Mouse (Mus musculus): ENCODE data around the gene Emp1. TPM values are rescaled to one million over a fixed set of nuclear protein-coding genes. Genes with fewer than 3 reads are reported as not detected.

Gene Emp1
- total and polyA plus RNA-seq, 3 experiments, result 0.22 TPM; not detected in 2

DNA sequence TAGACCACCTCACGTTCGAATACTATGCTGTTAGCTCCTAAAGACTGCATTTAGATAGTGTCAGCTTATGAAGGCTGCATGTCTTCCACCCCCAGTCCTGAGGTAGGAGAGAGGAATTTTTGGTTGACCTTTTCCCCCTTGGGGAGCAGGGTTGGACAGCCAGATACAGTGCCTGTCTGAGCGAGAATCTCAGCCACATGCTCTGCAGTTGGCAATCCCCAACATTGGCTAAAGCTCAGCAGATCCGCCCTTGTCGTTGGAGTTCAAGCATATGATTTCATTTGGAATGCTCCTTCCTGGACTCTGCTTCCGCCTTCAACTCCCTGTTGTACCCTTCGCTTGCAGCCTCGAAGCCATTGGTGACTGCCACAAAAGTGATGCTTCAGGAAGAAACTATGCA, 26.0 kb upstream of the Emp1 start:
- DNase-seq (ENCODE audit: low spot score) (no peak), ATAC-seq (ENCODE audit: extremely low read depth, insufficient number of reproducible peaks, low FRiP score, poor library complexity, severe bottlenecking) (no peak)
- TF ChIP-seq GATA2 (IDR thresholded peaks at IDR 0.05; ENCODE audit: borderline replicate concordance, low read depth, low read length), result no peak
- Histone ChIP-seq H3K4me3 (ENCODE audit: low read depth, low read length) (no peak overlapping the region), H3K4me1 (ENCODE audit: insufficient read depth, low read depth, low read length) (no peaks in the 10 kb centered on the region), H3K36me3 (replicated peaks) (no peaks in the 10 kb centered on the region), H3K9me3 (replicated peaks) (peaks cover 12% of the 10 kb centered on the region), H3K27me3 (ENCODE audit: insufficient read depth, low read length) (no peaks in the 10 kb centered on the region)

DNA sequence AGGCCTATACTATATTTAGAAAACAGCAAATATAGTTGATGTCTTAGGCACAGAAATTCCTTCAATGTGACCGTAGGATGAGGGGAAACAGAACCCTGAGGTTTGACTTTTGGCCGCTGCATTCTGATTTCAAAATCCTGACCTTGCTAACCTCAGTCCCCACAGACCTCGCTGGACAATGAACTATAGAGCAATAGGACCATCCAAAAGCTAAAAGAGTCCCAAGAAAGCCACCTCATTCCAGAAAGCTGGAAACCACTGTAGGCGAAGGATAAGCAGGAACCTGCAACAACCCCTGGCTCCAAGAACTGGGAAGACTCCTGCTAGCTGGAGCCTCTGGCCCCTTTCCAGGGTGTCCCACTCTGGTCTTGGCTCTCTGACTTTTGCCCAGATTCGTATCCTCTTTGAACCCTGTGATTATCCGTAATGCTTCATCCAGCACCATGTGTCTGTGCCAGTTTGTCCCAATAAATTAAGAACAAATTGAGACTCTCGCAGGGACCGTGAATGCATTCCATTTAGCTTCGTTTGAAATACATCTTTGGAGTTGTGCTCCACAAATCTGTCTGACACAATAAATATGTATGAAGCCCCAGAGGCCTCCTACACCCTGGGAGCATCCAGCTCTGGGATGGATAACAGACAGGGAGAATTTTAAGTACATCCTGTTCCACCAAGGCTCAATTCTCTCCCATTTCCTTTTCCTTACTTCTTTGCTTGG, 21.8 kb upstream of the Emp1 start:
- Histone ChIP-seq H3K4me1 (ENCODE audit: insufficient read depth, low read depth, low read length) (no peaks in the 10 kb centered on the region), H3K27me3 (ENCODE audit: insufficient read depth, low read length) (0 out of 2 replicates have a peak, but pooled peaks cover 2% of the 10 kb centered on the region), H3K4me3 (ENCODE audit: low read depth, low read length) (no peak overlapping the region), H3K36me3 (replicated peaks) (no peaks in the 10 kb centered on the region), H3K9me3 (replicated peaks) (peaks cover 10% of the 10 kb centered on the region)
- TF ChIP-seq GATA1 (IDR thresholded peaks at IDR 0.05; ENCODE audit: borderline replicate concordance, low read length) (no peak), POLR2AphosphoS5 (IDR thresholded peaks at IDR 0.05; ENCODE audit: insufficient replicate concordance, low read depth, low read length) (no peak), CTCF (IDR thresholded peaks at IDR 0.05; ENCODE audit: low read depth, low read length) (no peak), TAL1 (conservative IDR thresholded peaks at IDR 0.05; ENCODE audit: low read depth, low read length) (no peak), GATA2 (IDR thresholded peaks at IDR 0.05; ENCODE audit: borderline replicate concordance, low read depth, low read length) (no peak)
- no peak for ATAC-seq (ENCODE audit: extremely low read depth, insufficient number of reproducible peaks, low FRiP score, poor library complexity, severe bottlenecking)
- DNase-seq (ENCODE audit: low spot score), result no peak

- Histone ChIP-seq H3K27me3 (ENCODE audit: insufficient read depth, low read length) (0 out of 2 replicates have a peak, but pooled peaks cover 2% of the 10 kb centered on the region), H3K9me3 (replicated peaks) (peaks cover 11% of the 10 kb centered on the region), H3K4me3 (ENCODE audit: low read depth, low read length) (no peak overlapping the region), H3K36me3 (replicated peaks) (no peaks in the 10 kb centered on the region), H3K4me1 (ENCODE audit: insufficient read depth, low read depth, low read length) (no peaks in the 10 kb centered on the region)
- DNase-seq (ENCODE audit: low spot score), result no peak
- ATAC-seq (ENCODE audit: extremely low read depth, insufficient number of reproducible peaks, low FRiP score, poor library complexity, severe bottlenecking), result no peak
- TF ChIP-seq GATA2 (IDR thresholded peaks at IDR 0.05; ENCODE audit: borderline replicate concordance, low read depth, low read length) (no peak), TAL1 (conservative IDR thresholded peaks at IDR 0.05; ENCODE audit: low read depth, low read length) (no peak), POLR2AphosphoS5 (IDR thresholded peaks at IDR 0.05; ENCODE audit: insufficient replicate concordance, low read depth, low read length) (no peak), CTCF (IDR thresholded peaks at IDR 0.05; ENCODE audit: low read depth, low read length) (no peak), GATA1 (IDR thresholded peaks at IDR 0.05; ENCODE audit: borderline replicate concordance, low read length) (no peak)
Observed at GRCm38 (mm10) chr6:135341076-135341378, 21.3 kb upstream of the Emp1 start.

- peaks cover 24% of the 10 kb centered on the region for H3K9me3 ChIP-seq (replicated peaks)
- H3K36me3 ChIP-seq (replicated peaks), result no peaks in the 10 kb centered on the region
- ATAC-seq (ENCODE audit: extremely low read depth, insufficient number of reproducible peaks, low FRiP score, poor library complexity, severe bottlenecking), result no peak
- no peak for DNase-seq (ENCODE audit: low spot score)
- TF ChIP-seq CTCF (IDR thresholded peaks at IDR 0.05; ENCODE audit: low read depth, low read length) (no peak), GATA1 (IDR thresholded peaks at IDR 0.05; ENCODE audit: borderline replicate concordance, low read length) (no peak), GATA2 (IDR thresholded peaks at IDR 0.05; ENCODE audit: borderline replicate concordance, low read depth, low read length) (no peak), TAL1 (conservative IDR thresholded peaks at IDR 0.05; ENCODE audit: low read depth, low read length) (no peak), POLR2AphosphoS5 (IDR thresholded peaks at IDR 0.05; ENCODE audit: insufficient replicate concordance, low read depth, low read length) (no peak)
- H3K4me1 ChIP-seq (ENCODE audit: insufficient read depth, low read depth, low read length), result no peaks in the 10 kb centered on the region
- H3K4me3 ChIP-seq (ENCODE audit: low read depth, low read length), result no peak overlapping the region
- no peaks in the 10 kb centered on the region; the same call in 1 of the 2 replicates for H3K27me3 ChIP-seq (ENCODE audit: insufficient read depth, low read length)
Observed at GRCm38 (mm10) chr6:135351638-135352302, 10.6 kb upstream of the Emp1 start.

- Histone ChIP-seq H3K27me3 (ENCODE audit: insufficient read depth, low read length) (no peaks in the 10 kb centered on the region; the same call in 1 of the 2 replicates), H3K4me1 (ENCODE audit: insufficient read depth, low read depth, low read length) (no peaks in the 10 kb centered on the region), H3K4me3 (ENCODE audit: low read depth, low read length) (no peak overlapping the region), H3K36me3 (replicated peaks) (no peaks in the 10 kb centered on the region), H3K9me3 (replicated peaks) (peaks cover 23% of the 10 kb centered on the region)
- ATAC-seq (ENCODE audit: extremely low read depth, insufficient number of reproducible peaks, low FRiP score, poor library complexity, severe bottlenecking), result no peak
- TF ChIP-seq GATA2 (IDR thresholded peaks at IDR 0.05; ENCODE audit: borderline replicate concordance, low read depth, low read length), result no peak
- TF ChIP-seq CTCF (IDR thresholded peaks at IDR 0.05; ENCODE audit: low read depth, low read length), result no peak
- TF ChIP-seq POLR2AphosphoS5 (IDR thresholded peaks at IDR 0.05; ENCODE audit: insufficient replicate concordance, low read depth, low read length), result no peak
- TF ChIP-seq GATA1 (IDR thresholded peaks at IDR 0.05; ENCODE audit: borderline replicate concordance, low read length), result no peak
- TF ChIP-seq TAL1 (conservative IDR thresholded peaks at IDR 0.05; ENCODE audit: low read depth, low read length), result no peak
- DNase-seq (ENCODE audit: low spot score), result no peak
Observed at GRCm38 (mm10) chr6:135352537-135352936, 9.8 kb upstream of the Emp1 start.

GRCm38 (mm10) chr6:135354953-135355352, 7.4 kb upstream of the Emp1 start:
- no peaks in the 10 kb centered on the region for H3K4me1 ChIP-seq (ENCODE audit: insufficient read depth, low read depth, low read length)
- no peak for TF ChIP-seq CTCF (IDR thresholded peaks at IDR 0.05; ENCODE audit: low read depth, low read length)
- TF ChIP-seq TAL1 (conservative IDR thresholded peaks at IDR 0.05; ENCODE audit: low read depth, low read length), result no peak
- no peak for TF ChIP-seq GATA2 (IDR thresholded peaks at IDR 0.05; ENCODE audit: borderline replicate concordance, low read depth, low read length)
- no peak for DNase-seq (ENCODE audit: low spot score)
- H3K4me3 ChIP-seq (ENCODE audit: low read depth, low read length), result no peak overlapping the region
- ATAC-seq (ENCODE audit: extremely low read depth, insufficient number of reproducible peaks, low FRiP score, poor library complexity, severe bottlenecking), result no peak
- no peaks in the 10 kb centered on the region; the same call in 1 of the 2 replicates for H3K27me3 ChIP-seq (ENCODE audit: insufficient read depth, low read length)
- H3K9me3 ChIP-seq (replicated peaks), result peaks cover 15% of the 10 kb centered on the region
- H3K36me3 ChIP-seq (replicated peaks), result no peaks in the 10 kb centered on the region
